Mouse (Mus musculus): ENCODE measurements at regions not wholly inside any gene's neighbourhood (a gene's known extent, or its start where the extent isn't known, plus 50 kb on each side); places are given as distances from the start of the nearest gene placed in this dataset.

DNA sequence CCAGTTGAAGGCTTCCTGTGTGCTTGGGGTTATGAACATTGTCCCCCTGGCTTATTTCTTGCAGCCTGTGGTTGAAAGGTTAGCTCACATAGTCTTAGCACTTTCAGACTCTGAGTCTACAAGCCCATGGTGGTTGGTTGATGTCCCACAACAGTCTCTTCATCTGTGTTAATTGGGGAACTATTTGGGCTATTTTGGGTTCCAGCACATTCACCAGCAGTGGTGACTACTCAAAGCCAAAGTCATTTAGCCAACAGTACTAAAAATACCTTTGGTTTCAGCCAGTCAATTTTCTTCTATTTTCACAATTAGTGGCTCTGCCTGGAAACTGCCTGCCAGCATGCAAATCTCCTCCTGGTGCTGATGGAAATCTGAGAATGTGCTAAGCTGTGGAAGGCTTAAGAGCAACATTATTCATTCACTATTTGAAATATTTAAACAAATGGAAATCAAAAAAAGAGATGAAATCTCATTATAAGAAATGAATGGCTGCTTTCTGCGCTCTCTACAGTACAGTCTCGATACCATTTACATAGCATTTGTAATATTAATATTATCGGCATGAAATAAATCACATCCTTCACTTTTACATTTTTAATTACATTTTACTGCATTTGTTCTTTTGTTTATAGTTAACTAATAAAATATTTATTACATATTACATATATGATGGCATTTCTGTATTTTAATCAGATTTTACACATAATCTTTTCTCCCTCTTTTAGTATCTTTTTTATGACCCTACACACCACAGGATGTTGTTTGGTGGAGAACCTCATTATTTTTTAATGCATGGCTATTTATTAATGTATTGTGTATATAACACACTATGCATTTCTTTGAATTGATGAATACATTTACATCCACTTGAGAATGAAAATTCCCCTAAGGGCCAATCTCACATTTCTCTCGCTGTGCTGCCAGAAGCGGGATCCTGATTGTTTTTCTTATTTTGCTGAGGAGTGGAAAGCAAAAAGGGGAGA is 1023.5 kb downstream of the Car8 start:
- no peak for DNase-seq

GRCm38 (mm10) chr4:7206987-7207386 is 1031.9 kb downstream of the Car8 start:
- no peak for DNase-seq

DNA sequence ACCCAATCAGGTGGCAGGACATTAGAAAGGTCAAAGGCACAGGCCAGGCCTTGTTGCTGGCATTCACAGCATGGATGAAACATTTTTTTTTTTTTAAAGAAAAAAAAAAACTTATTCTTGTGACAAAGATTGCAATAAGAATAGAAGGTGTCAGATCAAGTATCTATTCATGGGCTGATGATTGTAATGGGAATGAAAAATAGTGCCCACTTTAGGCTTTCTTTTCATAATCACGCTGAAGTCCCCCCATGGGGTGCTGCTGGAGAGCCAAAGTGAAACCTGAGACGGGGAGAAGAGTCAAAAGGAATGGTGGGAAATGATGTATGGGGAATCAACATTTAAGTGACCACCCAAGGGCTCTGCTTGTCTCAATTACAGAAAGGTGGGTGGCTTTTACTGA is 1037.0 kb downstream of the Car8 start:
- DNase-seq: no peak

DNA sequence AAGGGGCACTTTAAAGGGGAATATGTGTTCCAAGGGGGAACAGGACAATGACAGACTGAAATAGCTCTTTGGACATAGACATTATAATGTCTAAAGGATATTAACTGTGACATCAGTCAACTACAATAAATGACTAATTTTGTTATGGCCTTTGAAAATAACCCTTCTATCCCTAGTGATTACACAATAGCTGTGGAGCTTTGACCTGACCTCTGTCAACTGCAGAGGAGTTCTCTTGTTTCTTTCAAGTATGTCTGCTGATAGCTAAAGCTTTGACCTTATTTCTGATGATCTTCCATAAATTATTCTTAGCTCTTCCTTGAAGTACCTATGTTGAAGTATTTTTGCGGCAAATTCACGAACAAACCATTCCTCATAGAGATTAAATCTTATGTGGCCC is 1038.9 kb downstream of the Car8 start:
- DNase-seq: no peak

DNA sequence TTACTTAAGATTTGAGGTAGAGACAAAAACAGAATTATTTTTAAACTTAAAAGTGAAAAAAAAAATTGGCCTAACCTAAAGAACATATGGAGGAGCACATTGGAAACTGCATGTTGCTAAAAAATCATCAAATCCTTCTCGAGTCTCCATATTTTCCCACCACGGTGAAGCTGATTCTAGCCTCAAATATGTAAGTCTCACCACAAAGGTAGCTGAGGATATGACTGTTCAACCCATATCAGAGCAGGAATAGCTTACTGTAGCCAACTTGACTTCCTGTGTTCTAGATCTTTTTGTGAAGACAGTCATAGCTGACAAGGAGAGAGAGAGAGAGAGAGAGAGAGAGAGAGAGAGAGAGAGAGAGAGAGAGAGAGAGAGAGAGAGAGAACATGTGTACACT is 1039.8 kb downstream of the Car8 start:
- DNase-seq: no peak

DNA sequence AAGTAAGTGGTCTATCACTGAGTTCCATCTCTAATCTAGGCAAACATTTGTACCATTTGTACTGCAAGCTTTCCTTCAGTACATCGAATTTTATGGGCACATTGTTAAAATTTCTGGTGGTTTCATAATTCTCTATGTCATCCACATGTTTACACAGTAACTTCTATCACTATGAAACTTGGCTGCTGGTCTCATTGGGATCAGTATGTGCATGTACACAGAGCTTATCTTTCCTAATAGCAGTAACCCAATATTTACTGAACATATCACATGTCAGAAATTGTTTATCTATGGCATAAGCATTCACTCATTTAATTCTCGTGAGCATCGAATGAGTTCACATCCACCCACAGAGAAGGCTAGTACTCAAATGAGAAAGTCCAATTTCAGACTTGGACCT is 1042.3 kb downstream of the Car8 start:
- no peak for DNase-seq

- DNase-seq: no peak
These were observed 1043.2 kb downstream of the Car8 start for GRCm38 (mm10) chr4:7195619-7196018.

DNA sequence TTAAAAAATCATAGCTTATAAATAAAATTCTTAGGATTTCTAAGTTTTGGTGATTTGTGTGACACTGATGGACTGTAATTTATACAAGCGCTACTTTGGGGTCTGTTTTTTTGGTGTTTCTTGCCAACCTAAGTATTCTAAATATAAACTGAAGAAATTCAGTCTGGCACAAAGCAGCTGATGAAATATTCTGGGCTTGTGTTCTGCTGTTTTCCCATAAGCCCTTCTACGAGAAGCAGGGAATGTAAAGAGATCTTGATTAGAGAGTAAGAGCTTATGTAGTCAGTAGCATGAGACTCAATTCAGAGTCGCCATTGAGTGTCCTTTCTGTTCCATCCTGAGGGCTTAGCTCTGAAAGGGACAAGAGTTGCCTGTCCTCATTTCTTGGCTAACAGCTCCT is 1046.9 kb downstream of the Car8 start:
- DNase-seq: no peak

DNA sequence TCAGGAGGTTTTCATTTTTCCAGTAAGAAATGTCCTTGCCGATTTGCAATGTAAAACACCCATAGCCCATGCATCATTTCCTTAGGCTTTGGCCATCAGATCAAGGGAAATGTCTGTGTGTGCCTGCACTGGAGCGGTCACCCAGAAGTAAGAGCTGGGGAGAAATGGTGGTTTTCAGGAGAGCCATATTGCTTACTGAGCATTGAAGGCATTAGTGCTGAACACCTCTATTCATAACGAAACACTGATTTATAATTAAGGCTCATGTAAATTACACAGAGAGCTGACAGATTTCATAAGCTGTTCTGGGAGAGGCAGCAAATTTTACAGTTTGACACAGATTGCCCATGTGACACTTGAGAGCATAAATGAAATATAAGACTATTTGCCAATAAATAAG is 1047.6 kb downstream of the Car8 start:
- DNase-seq: no peak

- DNase-seq: no peak
These were observed 1063.8 kb downstream of the Car8 start for GRCm38 (mm10) chr4:7175030-7175429.

DNA sequence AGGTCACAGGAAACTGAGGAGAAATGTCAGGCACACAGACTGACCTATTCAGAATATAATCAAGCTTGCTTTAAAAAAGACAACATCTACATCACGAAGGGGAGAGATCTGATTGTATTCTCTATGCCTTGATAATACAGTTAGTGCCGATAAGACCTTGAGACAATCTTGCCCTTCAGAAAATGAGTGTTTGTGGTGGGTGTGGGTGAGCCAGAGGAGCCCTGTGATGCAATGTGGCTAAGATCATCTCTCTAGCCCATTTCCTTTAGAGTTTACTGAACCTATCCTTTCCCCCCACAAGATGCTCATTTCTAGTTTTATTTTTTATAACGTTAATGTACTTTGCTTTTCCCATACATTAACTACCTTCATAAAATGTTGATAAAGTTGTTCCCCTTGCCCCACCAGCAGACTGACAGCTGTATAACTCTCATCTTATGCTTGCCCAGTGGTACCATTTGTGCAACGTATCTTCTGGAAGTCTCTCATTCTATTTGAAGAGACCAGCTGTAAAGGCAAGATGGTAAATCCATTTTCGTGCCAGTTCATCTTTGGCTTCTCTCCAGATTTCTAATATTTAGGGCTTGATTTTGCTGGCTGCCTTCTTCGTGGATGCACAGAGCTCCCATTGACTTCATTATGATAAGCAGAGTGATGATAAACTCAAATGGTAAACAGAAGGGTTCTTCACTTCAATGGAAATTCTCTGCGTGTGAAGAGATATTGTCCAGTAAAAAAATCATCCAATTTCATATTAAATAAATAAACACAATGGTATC is 1066.1 kb downstream of the Car8 start:
- no peak for DNase-seq

- no peak for DNase-seq
These were observed 1067.0 kb downstream of the Car8 start for GRCm38 (mm10) chr4:7171637-7172417.

- no peak for DNase-seq
These were observed 1077.4 kb downstream of the Car8 start for GRCm38 (mm10) chr4:7161411-7161810.

DNA sequence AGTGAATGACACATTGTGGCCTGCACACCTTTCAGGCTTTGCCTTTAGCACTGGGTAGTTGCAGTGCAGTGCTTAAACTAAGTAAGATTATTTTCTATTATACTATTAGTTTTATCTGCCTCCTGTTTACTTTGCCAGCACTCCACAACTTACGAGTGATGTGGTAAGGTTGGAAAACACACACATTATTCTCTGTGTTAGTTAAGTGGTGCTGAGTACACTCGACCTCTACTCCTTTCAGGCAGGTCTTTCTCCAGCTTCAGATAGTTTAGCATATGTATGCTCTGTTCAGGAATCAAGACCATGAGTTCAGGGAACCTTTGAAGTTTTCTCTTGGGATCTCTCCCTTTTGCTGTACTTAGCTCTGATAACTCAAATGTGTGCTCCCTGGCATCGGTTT is 1081.0 kb downstream of the Car8 start:
- DNase-seq: no peak

GRCm38 (mm10) chr4:7154256-7154655 is 1084.6 kb downstream of the Car8 start:
- no peak for DNase-seq

GRCm38 (mm10) chr4:7153835-7154234 is 1085.0 kb downstream of the Car8 start:
- DNase-seq: no peak

DNA sequence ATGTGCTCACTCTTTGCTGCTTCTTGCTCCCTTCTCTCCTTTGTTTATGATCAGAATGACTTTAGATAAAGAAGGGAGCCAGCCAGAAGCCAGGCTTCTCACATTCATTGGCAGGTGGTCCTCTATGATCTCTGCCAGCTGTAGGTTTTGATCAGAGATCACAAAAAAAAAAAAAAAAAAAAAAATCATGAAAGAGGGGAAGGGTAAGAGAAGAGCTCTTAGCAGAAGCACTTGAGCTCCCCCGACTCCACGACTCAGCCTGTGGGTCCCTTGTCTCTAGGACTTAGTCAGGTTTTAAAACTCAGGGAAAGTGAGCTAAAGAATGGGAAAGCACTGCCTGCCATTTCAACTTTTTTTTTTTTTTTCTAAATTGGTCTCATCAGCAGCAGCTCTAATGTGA is 1093.1 kb downstream of the Car8 start:
- no peak for DNase-seq

DNA sequence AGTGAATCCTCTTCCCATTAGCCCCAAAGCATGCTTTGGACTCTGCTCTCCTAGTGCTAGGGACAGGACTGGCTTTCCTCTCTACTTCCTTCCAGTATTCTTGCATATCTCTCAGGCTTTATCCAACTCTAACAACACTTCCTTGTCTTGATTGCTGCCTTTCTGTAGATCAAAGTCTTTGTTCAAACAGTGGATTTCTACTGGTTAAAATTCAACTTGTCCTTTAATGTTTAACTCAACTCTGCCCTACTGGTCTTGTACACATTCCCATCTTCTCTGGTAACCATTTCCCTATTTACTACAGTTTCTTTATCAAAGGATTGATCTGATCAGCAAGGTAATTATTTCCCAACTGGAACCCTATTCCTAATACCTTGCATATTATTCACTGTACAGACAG is 1094.6 kb downstream of the Car8 start:
- DNase-seq: peak in 1 of 2 experiments; percentile 3

DNA sequence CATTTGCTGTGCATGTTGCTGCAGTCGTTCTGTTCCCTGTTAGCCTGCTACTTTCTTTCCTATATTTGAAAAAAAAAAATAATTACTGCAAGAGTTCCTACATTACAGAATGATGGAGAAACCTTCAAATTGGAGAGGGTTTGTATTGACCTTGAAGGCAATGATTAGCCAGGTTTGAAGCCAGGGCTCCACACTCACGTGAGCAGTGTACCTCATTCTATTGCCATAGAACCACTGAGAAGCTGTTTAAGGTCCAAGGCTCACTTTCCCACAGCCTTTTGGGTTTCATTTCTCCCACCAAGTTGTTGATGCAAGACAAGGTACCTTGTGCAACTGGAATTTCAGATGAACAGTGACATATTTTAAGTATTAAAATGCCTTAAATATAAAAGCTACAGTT is 1095.2 kb downstream of the Car8 start:
- peak; percentile 5 to 29 for DNase-seq

DNA sequence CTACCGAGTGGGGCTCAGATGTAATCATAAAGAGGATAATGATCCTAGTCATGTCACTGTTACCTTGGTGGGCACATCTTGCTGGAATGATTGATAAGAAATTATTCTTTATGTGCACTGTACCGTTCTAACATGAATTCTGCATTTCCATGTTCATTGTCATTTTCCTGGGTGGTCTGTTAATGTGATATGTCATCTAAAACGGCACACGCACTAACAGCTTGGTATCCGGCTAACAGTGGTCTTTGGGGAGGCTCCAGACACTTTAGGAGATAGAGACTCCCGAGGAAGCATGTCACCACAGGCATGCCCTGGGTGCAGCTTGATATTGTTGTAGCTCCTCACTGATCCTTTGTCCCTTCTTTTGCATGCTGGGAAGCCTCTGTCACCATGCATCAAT is 1096.1 kb downstream of the Car8 start:
- DNase-seq: no peak

- no peak for DNase-seq
These were observed 1126.7 kb downstream of the Car8 start for GRCm38 (mm10) chr4:7112159-7112558.

- DNase-seq: no peak
These were observed 1145.9 kb downstream of the Car8 start for GRCm38 (mm10) chr4:7092957-7093356.

DNA sequence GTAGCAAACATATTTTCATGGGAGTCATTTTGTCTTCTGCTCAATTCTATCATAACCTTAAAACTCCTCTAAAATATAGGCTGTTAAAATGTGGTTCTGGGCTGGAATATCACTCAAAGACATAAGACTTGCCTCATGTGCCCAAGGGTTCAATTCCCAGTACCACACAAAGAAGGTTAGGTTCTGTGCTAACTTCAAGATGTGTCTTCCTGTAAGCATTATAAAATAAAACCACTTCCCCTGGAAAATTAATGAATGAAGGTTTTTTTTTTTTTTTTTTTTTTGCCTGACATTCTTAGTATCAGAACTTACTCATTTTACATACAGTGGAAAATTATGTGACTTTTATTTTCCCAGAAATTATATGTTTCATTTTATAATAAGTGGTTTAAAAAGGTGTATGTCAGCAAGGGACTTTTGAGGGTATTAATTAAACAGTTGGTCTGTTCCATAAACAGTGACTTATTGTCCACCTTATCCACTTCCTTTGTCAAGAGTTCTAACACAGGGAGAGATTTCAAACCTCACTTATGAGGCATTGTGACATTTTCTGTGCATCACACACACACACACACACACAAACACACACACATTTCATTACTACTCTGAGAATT is 1147.5 kb downstream of the Car8 start:
- DNase-seq: no peak
